Mouse (Mus musculus) MEL (cell line): ENCODE measurements around the gene Sorcs2.

Experiments
- CHD1 ChIP-seq: IDR thresholded peaks from 2 replicates; pipeline ENCODE4 v1.6.1; 2012; ENCODE audit warnings: low read depth, mild to moderate bottlenecking, inconsistent platforms, low read length, improper control_type of control experiment
- CTCF ChIP-seq, 3 experiments: IDR thresholded peaks in 2 of 3; conservative IDR thresholded peaks in 1 of 3; 2 replicates each; pipeline ENCODE4 v1.5.1; 2011 to 2012; ENCODE audit warnings: low read length in 3 of 3, low read depth in 2 of 3, mild to moderate bottlenecking in 2 of 3, improper control_type of control experiment in 1 of 3, inconsistent platforms in 1 of 3, mixed read lengths in 1 of 3, moderate library complexity in 1 of 3; ENCODE audit not compliant: control insufficient read depth in 1 of 3, insufficient read depth in 1 of 3, poor library complexity in 1 of 3, severe bottlenecking in 1 of 3
- GATA1 ChIP-seq: IDR thresholded peaks from 2 replicates; pipeline ENCODE4 v1.6.1; 2011; ENCODE audit warnings: low read depth, low read length, improper control_type of control experiment
- HCFC1 ChIP-seq: IDR thresholded peaks from 2 replicates; pipeline ENCODE4 v1.6.1; 2012; ENCODE audit warnings: low read depth, mild to moderate bottlenecking, inconsistent platforms, low read length, improper control_type of control experiment, moderate library complexity
- MAX ChIP-seq: IDR thresholded peaks from 2 replicates; pipeline ENCODE4 v1.6.1; 2011; ENCODE audit warnings: low read length, improper control_type of control experiment
- MXI1 ChIP-seq: IDR thresholded peaks from 2 replicates; pipeline ENCODE4 v1.6.1; 2011; ENCODE audit warnings: mild to moderate bottlenecking, low read depth, low read length, improper control_type of control experiment
- POLR2A ChIP-seq, 2 experiments: IDR thresholded peaks; 2 replicates each; pipeline ENCODE4 v1.6.1; 2011 to 2012; ENCODE audit warnings: low read length in 2 of 2, mild to moderate bottlenecking in 2 of 2, control low read depth in 1 of 2, improper control_type of control experiment in 1 of 2, low read depth in 1 of 2, moderate library complexity in 1 of 2; ENCODE audit not compliant: control insufficient read depth in 1 of 2, insufficient read depth in 1 of 2, poor library complexity in 1 of 2
- POLR2AphosphoS5 ChIP-seq: IDR thresholded peaks from 2 replicates; pipeline ENCODE4 v1.6.1; 2012; ENCODE audit warnings: low read depth, borderline replicate concordance, mild to moderate bottlenecking, inconsistent platforms, low read length, moderate library complexity, mixed read lengths
- RAD21 ChIP-seq: IDR thresholded peaks from 2 replicates; pipeline ENCODE4 v1.6.1; 2011; ENCODE audit warnings: mild to moderate bottlenecking, low read depth, low read length, improper control_type of control experiment
- USF1 ChIP-seq: IDR thresholded peaks from 2 replicates; pipeline ENCODE4 v1.6.1; 2014; ENCODE audit warnings: low read depth, mild to moderate bottlenecking, inconsistent platforms, low read length, improper control_type of control experiment, moderate library complexity
- ZC3H11A ChIP-seq: IDR thresholded peaks from 2 replicates; pipeline ENCODE4 v1.6.1; 2012; ENCODE audit warnings: low read depth, mild to moderate bottlenecking, inconsistent platforms, low read length, improper control_type of control experiment
- ZNF384 ChIP-seq: IDR thresholded peaks from 2 replicates; pipeline ENCODE4 v1.6.1; 2012; ENCODE audit warnings: low read depth, mild to moderate bottlenecking, inconsistent platforms, low read length, improper control_type of control experiment

DNA sequence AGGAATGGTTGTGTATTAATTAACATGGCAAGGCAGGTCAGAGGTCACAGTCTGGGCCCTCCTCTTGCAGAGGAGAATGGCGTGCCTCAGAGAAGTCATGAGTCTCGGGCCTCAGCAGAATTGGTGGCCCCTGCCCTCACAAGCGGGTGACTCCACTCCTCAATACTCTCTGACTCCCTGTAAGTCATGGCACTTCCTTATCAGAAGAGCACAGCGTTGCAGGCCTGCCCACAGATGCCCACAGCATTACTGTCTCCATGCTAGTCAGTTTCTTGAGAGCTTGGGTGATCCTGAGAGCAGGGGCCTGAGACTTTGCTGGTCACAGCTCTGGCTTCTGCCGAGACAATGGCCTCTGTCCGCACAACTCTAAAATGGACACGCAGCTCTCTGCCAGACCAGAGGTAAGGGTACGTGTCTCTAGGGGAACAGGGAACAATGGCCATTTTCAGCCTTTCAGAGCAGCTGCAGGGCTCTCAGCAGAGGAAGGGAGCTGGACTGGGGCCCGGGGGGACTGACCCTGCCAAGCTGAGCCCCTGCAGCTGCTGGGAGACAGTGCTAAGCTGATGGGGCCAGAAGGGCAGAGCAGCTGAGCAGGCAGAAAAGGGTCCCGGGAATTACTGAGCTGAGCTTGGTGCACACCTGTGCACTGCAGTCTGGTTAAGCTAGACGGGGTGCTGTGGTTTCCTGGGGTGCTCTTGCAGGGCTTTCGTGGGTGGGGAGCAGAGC, 427.4 kb downstream of the Sorcs2 start:
- TF ChIP-seq GATA1 (no peak), CTCF (IDR thresholded peaks at IDR 0.05 in 2 of 3, conservative IDR thresholded peaks at IDR 0.05 in 1 of 3; ENCODE audit: control insufficient read depth in 1 of 3, insufficient read depth in 1 of 3, low read depth in 2 of 3, low read length in 3 of 3, poor library complexity in 1 of 3, severe bottlenecking in 1 of 3) (no peak), POLR2AphosphoS5 (no peak), USF1 (no peak), RAD21 (no peak), HCFC1 (no peak), POLR2A (IDR thresholded peaks at IDR 0.05; ENCODE audit: control insufficient read depth in 1 of 2, insufficient read depth in 1 of 2, low read depth in 1 of 2, low read length in 2 of 2, poor library complexity in 1 of 2) (no peak), CHD1 (no peak), MXI1 (no peak), ZC3H11A (no peak), MAX (no peak), ZNF384 (no peak)
